Mouse (Mus musculus) myocyte (in vitro differentiated cells): ENCODE measurements around the gene Dnajb9.

Experiments used
- CEBPB ChIP-seq: IDR thresholded peaks from 2 replicates; pipeline ENCODE4 v1.6.1; 2011; ENCODE audit warnings: mild to moderate bottlenecking, moderate library complexity; ENCODE audit not compliant: poor library complexity, insufficient read depth, severe bottlenecking
- E2F4 ChIP-seq: IDR thresholded peaks from one replicate; pipeline ENCODE4 v1.6.1; 2011; ENCODE audit warnings: mild to moderate bottlenecking, control low read depth, moderate library complexity; ENCODE audit not compliant: insufficient read depth
- MAX ChIP-seq: IDR thresholded peaks from one replicate; pipeline ENCODE4 v1.6.1; 2011; ENCODE audit warnings: low read depth, mild to moderate bottlenecking, control low read depth
- MYOD1 ChIP-seq, 3 experiments: IDR thresholded peaks; one replicate each; pipeline ENCODE4 v1.6.1; 2011; ENCODE audit warnings: control low read depth in 2 of 3, low read depth in 2 of 3, mild to moderate bottlenecking in 2 of 3, moderate library complexity in 1 of 3; ENCODE audit not compliant: insufficient read length in 2 of 3, control insufficient read depth in 1 of 3
- MYOG ChIP-seq, 3 experiments: IDR thresholded peaks; one replicate each; pipeline ENCODE4 v1.6.1; 2011; ENCODE audit warnings: control low read depth in 2 of 3, low read depth in 2 of 3, mild to moderate bottlenecking in 2 of 3; ENCODE audit not compliant: insufficient read length in 2 of 3, control insufficient read depth in 1 of 3, insufficient read depth in 1 of 3
- POLR2A ChIP-seq: IDR thresholded peaks from one replicate; pipeline ENCODE4 v1.6.1; 2011; ENCODE audit warnings: low read depth, mild to moderate bottlenecking, control low read depth, moderate library complexity; ENCODE audit not compliant: insufficient read length
- POLR2AphosphoS2 ChIP-seq: IDR thresholded peaks from one replicate; pipeline ENCODE4 v1.6.1; 2011; ENCODE audit warnings: low read depth, control low read depth; ENCODE audit not compliant: insufficient read length
- REST ChIP-seq: IDR thresholded peaks from one replicate; pipeline ENCODE4 v1.6.1; 2011; ENCODE audit warnings: mild to moderate bottlenecking, control low read depth, moderate library complexity; ENCODE audit not compliant: insufficient read depth, insufficient read length
- SRF ChIP-seq: IDR thresholded peaks from one replicate; pipeline ENCODE4 v1.6.1; 2011; ENCODE audit warnings: low read depth; ENCODE audit not compliant: control insufficient read depth, insufficient read length
- TCF12 ChIP-seq: IDR thresholded peaks from one replicate; pipeline ENCODE4 v1.6.1; 2011; ENCODE audit warnings: mild to moderate bottlenecking, control low read depth; ENCODE audit not compliant: poor library complexity, insufficient read depth, severe bottlenecking
- TCF3 ChIP-seq: IDR thresholded peaks from one replicate; pipeline ENCODE4 v1.6.1; 2011; ENCODE audit warnings: low read depth, control low read depth; ENCODE audit not compliant: insufficient read length
- USF1 ChIP-seq: IDR thresholded peaks from one replicate; pipeline ENCODE4 v1.6.1; 2011; ENCODE audit warnings: low read depth, mild to moderate bottlenecking, control low read depth, moderate library complexity

GRCm38 (mm10) chr12:44242407-44242806, 32.3 kb upstream of the Dnajb9 start:
- TF ChIP-seq CEBPB (no peak), USF1 (no peak), E2F4 (no peak), POLR2A (no peak), MYOG (IDR thresholded peaks at IDR 0.05; ENCODE audit: control insufficient read depth in 1 of 3, insufficient read depth in 1 of 3, insufficient read length in 2 of 3, low read depth in 2 of 3) (no peak), MAX (no peak), REST (no peak), TCF12 (no peak), POLR2AphosphoS2 (no peak), MYOD1 (IDR thresholded peaks at IDR 0.05; ENCODE audit: control insufficient read depth in 1 of 3, insufficient read length in 2 of 3, low read depth in 2 of 3) (no peak), SRF (no peak), TCF3 (no peak)
